8 mouse cellular contexts compared by ENCODE assay signal in the genomic region with DNA sequence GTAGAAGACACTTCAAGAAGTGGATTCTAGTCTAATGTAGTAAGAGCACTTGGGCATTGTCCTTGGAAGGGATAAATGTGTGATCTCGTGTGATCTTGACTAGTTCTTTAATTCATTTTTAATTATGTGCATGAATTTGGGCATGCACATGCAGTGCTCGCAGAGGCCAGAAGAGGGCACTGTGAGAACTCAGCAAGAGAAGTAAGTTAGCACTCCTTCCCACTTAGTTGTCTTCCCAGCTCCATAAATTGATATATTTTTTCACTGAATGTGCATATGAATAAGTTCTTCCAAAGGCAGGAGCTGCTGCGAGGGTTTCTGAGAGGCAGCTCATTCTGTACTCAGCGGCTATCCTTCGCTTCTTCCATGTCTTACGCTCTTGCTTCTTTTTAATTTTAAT. TPM values are rescaled to one million over a fixed set of nuclear protein-coding genes. Genes with fewer than 3 reads are reported as not detected.
A peak's percentile ranks its signal among the peaks of the same experiment; 100 is the strongest.
DNase-seq lines count a peak whose midpoint lies in the region; ATAC-seq and TF ChIP-seq lines count a peak whose summit lies in the region.

No protein-coding gene starts in this region.

- peaks cover 6% of the 10 kb centered on the region; the same call in 1 of the 2 replicates for H3K27me3 ChIP-seq in kidney, embryonic 16.5 days (ENCODE audit: insufficient read depth, low read length)

- peak; percentile 100 for TF ChIP-seq CTCF in left cerebral cortex, adult 2 months (IDR thresholded peaks at IDR 0.05)

- H3K4me3 ChIP-seq in kidney, embryonic 16.5 days (ENCODE audit: low read length), result no peak overlapping the region
- H3K4me3 ChIP-seq in left cerebral cortex, adult 2 months, result no peak overlapping the region

- no peak overlapping the region for H3K27ac ChIP-seq in kidney, embryonic 16.5 days (ENCODE audit: low read length)
- H3K27ac ChIP-seq in left cerebral cortex, adult 2 months, result no peak overlapping the region

- no peaks in the 10 kb centered on the region for H3K36me3 ChIP-seq in kidney, embryonic 16.5 days (ENCODE audit: insufficient read depth, low read length)

- DNase-seq in kidney, adult 11 months, result peak; percentile 23
- DNase-seq in Muller cell, postnatal 12 days (ENCODE audit: inconsistent ontology term), result peak; percentile 38
- peak; percentile 85 to 89 for DNase-seq in cerebellum, postnatal 10 days
- DNase-seq in left cerebral cortex, adult 2 months (ENCODE audit: extremely low spot score in 1 of 2, low spot score in 2 of 2), result peak; percentile 80 to 83
- peak; percentile 75 for DNase-seq in retina, embryonic 14.5 days (ENCODE audit: low spot score)
- peak; percentile 44 to 80 for DNase-seq in urinary bladder, postnatal 4 days (ENCODE audit: low spot score in 2 of 2)

- no peak overlapping the region for H3K4me2 ChIP-seq in kidney, embryonic 16.5 days (replicated peaks; ENCODE audit: low read depth, low read length)

- 35% methylated on average over 6 of the region's 6 CpGs for WGBS in kidney, embryonic 16.5 days

- H3K9me3 ChIP-seq in kidney, embryonic 16.5 days (ENCODE audit: low read length), result no peaks in the 10 kb centered on the region

- ATAC-seq in kidney, embryonic 16.5 days (ENCODE audit: low FRiP score, low TSS enrichment), result no peak
- ATAC-seq in granulocyte monocyte progenitor cell, adult 5-6 weeks (replicated peaks; ENCODE audit: poor library complexity, severe bottlenecking), result peak; percentile 61

- no peak overlapping the region for H3K9ac ChIP-seq in kidney, embryonic 16.5 days (replicated peaks; ENCODE audit: low read length)

- peaks cover 8% of the 10 kb centered on the region; the same call in 1 of the 2 replicates for H3K4me1 ChIP-seq in kidney, embryonic 16.5 days (ENCODE audit: insufficient read depth, low read length)

- intact Hi-C loops in left cerebral cortex, adult 2 months (cut with DNase I), result loop anchor here (1.0 to 10.0 kb wide), 2 partner anchors 360 to 909 kb away; partner anchors contain the start of genes Madcam1 and Tpgs1

RNA-seq across cellular contexts. Expression of gene Ccdc105, which starts 3.2 kb away (rescaled TPM):
- not detected in 2 replicates for polyA plus RNA-seq in kidney, embryonic 16.5 days (2015; fragmentation: Nextera tagmentation; extraction: Ambion mirVana)
- total RNA-seq in granulocyte monocyte progenitor cell, adult 5-6 weeks (2014; fragmentation: Nextera tagmentation), result not detected in 2 replicates
- not detected in 2 replicates for total RNA-seq in granulocyte monocyte progenitor cell, adult 5-6 weeks (2017)
- under 1 TPM; 0.59 to 0.79 TPM for total RNA-seq in left cerebral cortex, adult 2 months (2021)

RNA-seq across cellular contexts. Expression of gene Slc1a6, which starts 24.3 kb away (rescaled TPM):
- polyA plus RNA-seq in kidney, embryonic 16.5 days (2015; fragmentation: Nextera tagmentation; extraction: Ambion mirVana), result 0.67 and 0.69 TPM in 2 replicates
- not detected in 2 replicates for total RNA-seq in granulocyte monocyte progenitor cell, adult 5-6 weeks (2014; fragmentation: Nextera tagmentation)
- not detected in 2 replicates for total RNA-seq in granulocyte monocyte progenitor cell, adult 5-6 weeks (2017)
- 10 to 100 TPM; 12.6 to 13.0 TPM for total RNA-seq in left cerebral cortex, adult 2 months (2021)

RNA-seq across cellular contexts. Expression of gene Casp14, which starts 37.9 kb away (rescaled TPM):
- not detected in 2 replicates for polyA plus RNA-seq in kidney, embryonic 16.5 days (2015; fragmentation: Nextera tagmentation; extraction: Ambion mirVana)
- not detected in 2 replicates for total RNA-seq in granulocyte monocyte progenitor cell, adult 5-6 weeks (2014; fragmentation: Nextera tagmentation)
- not detected in 2 replicates for total RNA-seq in granulocyte monocyte progenitor cell, adult 5-6 weeks (2017)
- not detected for total RNA-seq in left cerebral cortex, adult 2 months (2021)

Comparison
In these comparisons a context has a peak if more than half of its experiments do, and no peak if none do; other contexts are left out.
1. DNase-seq: peak in every context shown above with its lines; median percentile 87 in cerebellum, postnatal 10 days; 82 in left cerebral cortex, adult 2 months; 75 in retina, embryonic 14.5 days; 62 in urinary bladder, postnatal 4 days; 38 in Muller cell, postnatal 12 days; 23 in kidney, adult 11 months.
2. RNA of gene Slc1a6, which starts 24.3 kb away (total RNA-seq): 12.6 to 13.0 TPM in left cerebral cortex, adult 2 months; not detected in granulocyte monocyte progenitor cell, adult 5-6 weeks; every median in the first group is over 10 times any median in the second.